Mouse (Mus musculus): Measurements from ENCODE around the gene Gpr4. TPM values are rescaled to one million over a fixed set of nuclear protein-coding genes. Genes with fewer than 3 reads are reported as not detected.

Gpr4 gene
- polyA plus RNA-seq, 1 experiment from 2014 or later, result 1.7 TPM

DNA sequence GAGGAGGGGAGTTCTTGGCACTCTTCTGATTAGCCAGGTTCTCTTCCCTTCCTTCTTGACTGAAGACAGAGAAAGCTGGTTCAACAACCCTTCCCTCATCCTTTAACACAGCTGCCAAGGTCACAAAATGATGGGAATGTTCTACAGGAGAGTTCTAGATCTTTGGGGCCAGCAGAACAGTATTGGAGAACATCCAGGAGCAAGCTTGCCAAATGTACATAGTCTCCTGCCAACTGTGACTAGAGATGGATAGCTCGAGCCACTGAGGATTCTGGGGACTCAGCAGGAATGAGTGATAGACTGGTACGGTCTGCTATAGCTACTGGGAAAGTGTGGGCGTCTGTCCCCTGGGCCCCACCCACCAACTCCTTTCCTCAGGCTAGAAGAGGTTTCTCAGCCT, 46.0 kb downstream of the Gpr4 start:
- no peak for ATAC-seq (ENCODE audit: insufficient number of reproducible peaks, low FRiP score, low TSS enrichment, low read depth)
- no peaks in the 10 kb centered on the region for H3K9me3 ChIP-seq (replicated peaks)
- no peak overlapping the region for H3K9ac ChIP-seq
- H3K4me2 ChIP-seq (replicated peaks), result no peak overlapping the region
- H3K4me1 ChIP-seq, result peaks cover 12% of the 10 kb centered on the region; the same call in 1 of the 2 replicates
- H3K27me3 ChIP-seq, result no peaks in the 10 kb centered on the region
- H3K27ac ChIP-seq (replicated peaks), result no peak overlapping the region
- H3K36me3 ChIP-seq, result peaks cover 75% of the 10 kb centered on the region
- H3K4me3 ChIP-seq (replicated peaks), result no peak overlapping the region
- WGBS, result 71% methylated on average over 3 of the region's 3 CpGs

GRCm38 (mm10) chr7:19265147-19265546, 52.8 kb downstream of the Gpr4 start:
- Histone ChIP-seq H3K36me3 (peaks cover 46% of the 10 kb centered on the region), H3K4me3 (replicated peaks) (no peak overlapping the region), H3K9me3 (replicated peaks) (no peaks in the 10 kb centered on the region), H3K4me1 (peaks cover 34% of the 10 kb centered on the region), H3K4me2 (replicated peaks) (no peak overlapping the region), H3K27ac (replicated peaks) (no peak overlapping the region), H3K9ac (no peak overlapping the region), H3K27me3 (no peaks in the 10 kb centered on the region)
- WGBS, result 83% methylated on average over 7 of the region's 7 CpGs
- ATAC-seq (ENCODE audit: insufficient number of reproducible peaks, low FRiP score, low TSS enrichment, low read depth), result no peak

GRCm38 (mm10) chr7:19265928-19266822, 53.8 kb downstream of the Gpr4 start:
- no peak for ATAC-seq (ENCODE audit: insufficient number of reproducible peaks, low FRiP score, low TSS enrichment, low read depth)
- Histone ChIP-seq H3K9me3 (replicated peaks) (no peaks in the 10 kb centered on the region), H3K9ac (no peak overlapping the region), H3K27me3 (no peaks in the 10 kb centered on the region), H3K4me1 (peaks cover 42% of the 10 kb centered on the region), H3K27ac (replicated peaks) (no peak overlapping the region), H3K4me3 (replicated peaks) (no peak overlapping the region), H3K36me3 (peaks cover 36% of the 10 kb centered on the region), H3K4me2 (replicated peaks) (no peak overlapping the region)
- WGBS, result 77% methylated on average over 10 of the region's 10 CpGs

GRCm38 (mm10) chr7:19267051-19267450, 54.7 kb downstream of the Gpr4 start:
- Histone ChIP-seq H3K9ac (no peak overlapping the region), H3K36me3 (peaks cover 28% of the 10 kb centered on the region), H3K27me3 (no peaks in the 10 kb centered on the region), H3K9me3 (replicated peaks) (no peaks in the 10 kb centered on the region), H3K4me1 (peaks cover 42% of the 10 kb centered on the region), H3K4me2 (replicated peaks) (no peak overlapping the region), H3K27ac (replicated peaks) (no peak overlapping the region), H3K4me3 (replicated peaks) (no peak overlapping the region)
- 70% methylated on average over 10 of the region's 10 CpGs for WGBS
- ATAC-seq (ENCODE audit: insufficient number of reproducible peaks, low FRiP score, low TSS enrichment, low read depth), result no peak

GRCm38 (mm10) chr7:19268993-19269681, 56.8 kb downstream of the Gpr4 start:
- no peak for ATAC-seq (ENCODE audit: insufficient number of reproducible peaks, low FRiP score, low TSS enrichment, low read depth)
- Histone ChIP-seq H3K27me3 (no peaks in the 10 kb centered on the region), H3K4me3 (replicated peaks) (peak overlapping the region; percentile 94), H3K9me3 (replicated peaks) (no peaks in the 10 kb centered on the region), H3K36me3 (peaks cover 8% of the 10 kb centered on the region), H3K27ac (replicated peaks) (peak overlapping the region; percentile 96), H3K4me1 (peaks cover 42% of the 10 kb centered on the region), H3K4me2 (replicated peaks) (peak overlapping the region; percentile 96), H3K9ac (peak overlapping the region; percentile 79)
- WGBS, result 29% methylated on average over 10 of the region's 10 CpGs

DNA sequence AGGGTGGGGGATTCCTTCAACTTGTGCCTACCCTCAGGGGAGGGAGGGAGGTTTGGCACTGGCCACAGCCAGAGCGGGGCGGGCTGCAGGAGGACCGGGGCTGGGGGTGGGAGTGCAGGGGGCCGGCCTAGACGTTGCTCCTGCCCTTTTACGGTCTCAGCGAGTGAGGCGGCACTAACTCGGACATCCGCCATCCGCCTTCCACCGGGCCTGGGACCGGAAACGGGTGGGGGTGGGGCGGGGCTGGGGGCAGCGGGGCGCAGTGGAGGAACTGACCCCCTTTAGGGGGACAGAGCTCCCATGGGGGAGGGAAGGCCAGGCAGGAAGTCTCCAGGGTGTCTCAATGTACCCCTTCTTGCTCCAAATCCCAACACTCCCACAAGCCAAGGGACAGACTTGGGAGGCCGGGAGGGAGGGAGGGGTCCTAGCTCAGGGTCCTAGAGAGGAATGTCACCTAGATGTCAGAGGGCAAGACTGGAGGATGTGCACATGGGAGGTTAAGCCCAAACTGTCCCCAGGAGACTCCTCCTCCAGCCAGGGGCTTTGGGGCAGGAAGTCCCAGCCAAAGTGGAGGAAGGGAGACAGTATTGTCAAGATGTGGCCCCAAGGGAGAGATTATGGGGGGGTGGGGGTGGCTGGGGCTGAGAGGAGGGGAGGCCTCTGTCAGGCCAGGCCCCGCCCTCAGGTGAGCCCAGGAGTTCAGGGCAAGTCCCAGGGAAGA, 57.5 kb downstream of the Gpr4 start:
- ATAC-seq (ENCODE audit: insufficient number of reproducible peaks, low FRiP score, low TSS enrichment, low read depth), result 0 out of 2 replicates have a peak, but pooled peaks have one; percentile 26
- H3K4me3 ChIP-seq (replicated peaks), result peak overlapping the region; percentile 94
- H3K9me3 ChIP-seq (replicated peaks), result no peaks in the 10 kb centered on the region
- H3K4me2 ChIP-seq (replicated peaks), result peak overlapping the region; percentile 96
- H3K9ac ChIP-seq, result peak overlapping the region; percentile 79
- peaks cover under 1% of the 10 kb centered on the region for H3K36me3 ChIP-seq
- H3K27me3 ChIP-seq, result no peaks in the 10 kb centered on the region
- 0% methylated on average over 18 of the region's 19 CpGs for WGBS
- H3K27ac ChIP-seq (replicated peaks), result peak overlapping the region; percentile 96
- H3K4me1 ChIP-seq, result peaks cover 42% of the 10 kb centered on the region

DNA sequence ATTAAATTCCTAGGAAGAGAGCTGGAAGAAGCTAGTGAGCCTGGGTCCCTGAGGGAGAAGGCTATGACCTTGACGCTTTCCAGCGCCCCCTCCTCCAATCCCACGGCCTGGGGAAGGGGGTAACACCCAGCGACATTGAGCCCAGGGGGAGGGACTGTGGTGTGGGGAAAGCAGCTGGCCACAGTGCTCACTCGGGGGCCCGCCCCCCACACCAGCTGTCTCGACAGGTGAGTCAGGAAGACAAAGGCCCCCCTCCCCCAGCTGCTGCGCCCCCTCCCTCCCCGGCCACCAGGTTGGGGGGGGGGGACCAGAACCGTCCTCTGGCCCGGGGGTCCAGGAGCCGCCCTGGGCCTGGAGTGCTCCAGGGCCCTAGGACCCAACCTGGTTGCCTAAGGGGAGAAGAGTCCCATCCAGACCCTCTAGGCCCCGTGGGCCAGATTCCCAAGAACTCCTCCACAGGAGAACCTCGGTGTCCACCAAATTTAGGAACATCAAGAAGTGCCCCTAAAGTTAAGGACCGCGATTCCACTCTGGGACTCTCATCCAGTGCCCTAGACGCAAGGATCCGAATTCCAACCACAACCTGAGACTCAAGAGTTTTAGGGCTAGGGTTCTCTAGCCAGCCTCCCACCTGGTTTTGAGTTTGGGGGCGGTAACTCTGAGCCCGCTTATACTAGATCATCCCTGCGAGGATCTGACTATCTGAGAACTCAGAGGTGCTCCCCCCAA, 58.3 kb downstream of the Gpr4 start:
- H3K4me1 ChIP-seq, result peaks cover 42% of the 10 kb centered on the region
- H3K27ac ChIP-seq (replicated peaks), result peak overlapping the region; percentile 96
- H3K4me3 ChIP-seq (replicated peaks), result peak overlapping the region; percentile 94
- no peak for ATAC-seq (ENCODE audit: insufficient number of reproducible peaks, low FRiP score, low TSS enrichment, low read depth)
- H3K9ac ChIP-seq, result peak overlapping the region; percentile 79
- H3K9me3 ChIP-seq (replicated peaks), result no peaks in the 10 kb centered on the region
- peak overlapping the region; percentile 96 for H3K4me2 ChIP-seq (replicated peaks)
- WGBS, result 0% methylated on average over 17 of the region's 21 CpGs
- 0 out of 2 replicates have a peak, but pooled peaks cover 2% of the 10 kb centered on the region for H3K27me3 ChIP-seq
- no peaks in the 10 kb centered on the region for H3K36me3 ChIP-seq

DNA sequence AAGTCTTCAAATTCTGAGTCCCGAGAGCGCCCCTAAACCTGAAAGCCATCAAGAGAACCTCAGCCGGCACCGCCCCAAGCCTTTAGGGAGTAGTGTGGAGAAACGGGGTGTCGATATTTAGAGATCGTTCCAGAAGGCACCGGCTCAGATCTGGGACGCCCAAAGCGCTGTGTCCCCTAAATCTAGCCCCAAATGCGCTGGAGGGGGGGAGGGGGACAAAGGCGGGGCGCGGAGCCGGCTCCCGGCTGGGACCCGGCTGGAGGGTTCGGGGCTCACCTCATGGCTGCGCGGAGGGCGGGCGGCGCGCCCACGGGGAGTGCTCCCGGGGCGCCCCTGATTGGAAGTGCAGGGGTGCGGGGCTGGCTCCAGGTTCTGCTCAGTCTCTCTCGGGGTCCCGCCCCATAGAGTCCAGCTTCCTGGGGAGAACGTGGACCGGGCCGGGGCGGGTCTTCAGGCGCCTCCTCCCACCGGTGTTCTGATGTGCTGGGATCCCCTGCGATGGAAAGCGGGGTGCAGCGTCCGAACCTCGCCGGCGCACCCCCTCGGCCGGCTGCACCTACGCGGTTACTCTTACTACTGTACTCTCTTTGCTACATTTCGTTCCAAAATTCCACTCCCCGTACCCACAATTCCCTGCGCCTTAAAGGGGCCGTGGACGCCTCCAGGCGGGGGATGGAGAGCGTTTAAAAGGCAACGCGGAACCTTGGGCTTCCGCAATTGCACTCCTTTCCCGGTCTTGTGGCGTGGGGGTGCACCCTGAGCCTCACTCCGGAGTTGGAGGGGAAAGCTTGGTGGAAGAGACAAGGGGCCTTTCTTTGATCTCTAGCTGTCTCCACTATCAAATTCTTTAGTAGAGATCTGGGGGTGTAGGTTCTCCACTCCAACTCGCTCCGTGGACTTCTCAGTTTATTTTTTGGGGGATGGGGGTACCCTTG, 59.2 kb downstream of the Gpr4 start, which contains the start of gene Vasp:
Gene Vasp (minus strand): TSS at position 580 of the 935 bp plus-strand sequence.
- peak within 1 kb of the TSS; percentile 79 for H3K9ac ChIP-seq
- ATAC-seq (ENCODE audit: insufficient number of reproducible peaks, low FRiP score, low TSS enrichment, low read depth), result peak; percentile 78
- under 1% methylated on average over 58 of the region's 62 CpGs for WGBS

GRCm38 (mm10) chr7:19272173-19272764, 59.9 kb downstream of the Gpr4 start:
- 0 out of 2 replicates have a peak, but pooled peaks cover 4% of the 10 kb centered on the region for H3K27me3 ChIP-seq
- peak overlapping the region; percentile 96 for H3K27ac ChIP-seq (replicated peaks)
- no peaks in the 10 kb centered on the region for H3K9me3 ChIP-seq (replicated peaks)
- ATAC-seq (ENCODE audit: insufficient number of reproducible peaks, low FRiP score, low TSS enrichment, low read depth), result peak; percentile 79
- peak overlapping the region; percentile 94 for H3K4me3 ChIP-seq (replicated peaks)
- under 1% methylated on average over 35 of the region's 36 CpGs for WGBS
- H3K4me2 ChIP-seq (replicated peaks), result peak overlapping the region; percentile 96
- H3K9ac ChIP-seq, result peak overlapping the region; percentile 79
- H3K4me1 ChIP-seq, result peaks cover 27% of the 10 kb centered on the region
- no peaks in the 10 kb centered on the region for H3K36me3 ChIP-seq

More for the DNA sequence above, 59.2 kb downstream of the Gpr4 start, which contains the start of gene Vasp:
- Histone ChIP-seq H3K9me3 (replicated peaks) (no peaks in the 10 kb centered on the region), H3K27ac (replicated peaks) (peak within 1 kb of the TSS; percentile 96), H3K4me3 (replicated peaks) (peak within 1 kb of the TSS; percentile 94), H3K4me1 (peaks cover 34% of the 10 kb centered on the region), H3K4me2 (replicated peaks) (peak within 1 kb of the TSS; percentile 96), H3K36me3 (no peaks in the 10 kb centered on the region), H3K27me3 (0 out of 2 replicates have a peak, but pooled peaks cover 4% of the 10 kb centered on the region)

Measured in embryonic facial prominence, embryonic 15.5 days (tissue).